Mouse (Mus musculus) liver, embryonic 14.5 days (tissue): ENCODE measurements around the gene Cpsf7.

Source experiments
- CTCF ChIP-seq: IDR thresholded peaks from 2 replicates; pipeline ENCODE4 v1.5.1; 2016; ENCODE audit warnings: antibody characterized with exemption, low read depth, control low read depth
- EP300 ChIP-seq: IDR thresholded peaks from 2 replicates; pipeline ENCODE4 v1.6.1; 2016; ENCODE audit warnings: antibody characterized with exemption, low read depth

DNA sequence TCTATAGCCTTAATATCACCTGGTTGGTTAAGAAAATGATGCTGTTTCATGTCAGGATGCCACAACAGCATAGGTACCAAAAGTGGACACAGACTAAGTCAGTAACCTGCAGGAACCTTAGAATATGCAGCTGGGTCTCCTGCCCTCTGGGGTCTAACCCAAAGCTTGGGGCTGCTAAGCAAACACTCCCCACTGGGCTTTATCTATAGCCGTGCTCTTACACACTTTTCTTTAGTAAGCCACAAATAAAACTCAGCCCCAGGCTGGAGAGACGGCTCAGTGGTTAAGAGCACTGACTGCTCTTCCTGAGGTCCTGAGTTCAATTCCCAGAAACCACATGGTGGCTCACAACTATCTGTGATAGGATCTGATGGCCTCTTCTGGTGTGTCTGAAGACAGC, 31.9 kb downstream of the Cpsf7 start:
- no peak for TF ChIP-seq CTCF
- TF ChIP-seq EP300: no peak
